Mouse (Mus musculus) ovary, adult 18-20 months (tissue): ENCODE measurements at regions not wholly inside any gene's neighbourhood (a gene's known extent, or its start where the extent isn't known, plus 50 kb on each side); places are given as distances from the start of the nearest gene placed in this dataset.

Experiments
- DNase-seq: peaks from one replicate; pipeline ENCODE4 v3.0.0; 2022; ENCODE audit warnings: low spot score, mixed read lengths

DNA sequence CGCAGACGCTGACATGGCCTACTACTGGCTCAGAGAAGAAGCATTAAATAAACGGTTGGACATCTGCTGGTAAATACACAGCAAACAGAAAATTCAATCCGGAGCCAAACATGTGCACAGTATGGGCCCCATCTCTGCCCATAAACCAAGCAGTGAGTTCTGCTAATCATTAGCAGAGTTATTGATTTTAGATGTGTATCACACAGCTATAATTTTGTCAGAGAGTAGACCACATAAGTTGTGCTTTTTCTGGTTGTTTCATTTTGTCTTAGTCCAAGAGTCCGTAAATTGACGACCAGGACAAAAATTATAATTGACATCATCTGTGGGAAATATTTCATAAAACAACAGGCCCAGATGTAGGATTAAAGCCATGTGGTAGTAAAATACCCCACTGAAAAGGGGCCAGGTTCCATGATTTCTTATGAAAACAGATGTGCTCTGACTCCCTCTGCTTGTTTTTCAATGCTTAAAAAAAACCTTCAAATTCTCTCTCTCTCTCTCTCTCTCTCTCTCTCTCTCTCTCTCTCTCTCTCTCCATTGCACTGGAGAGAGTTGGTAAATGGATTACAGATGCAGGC, 339.3 kb downstream of the Hao1 start:
- DNase-seq = no peak

DNA sequence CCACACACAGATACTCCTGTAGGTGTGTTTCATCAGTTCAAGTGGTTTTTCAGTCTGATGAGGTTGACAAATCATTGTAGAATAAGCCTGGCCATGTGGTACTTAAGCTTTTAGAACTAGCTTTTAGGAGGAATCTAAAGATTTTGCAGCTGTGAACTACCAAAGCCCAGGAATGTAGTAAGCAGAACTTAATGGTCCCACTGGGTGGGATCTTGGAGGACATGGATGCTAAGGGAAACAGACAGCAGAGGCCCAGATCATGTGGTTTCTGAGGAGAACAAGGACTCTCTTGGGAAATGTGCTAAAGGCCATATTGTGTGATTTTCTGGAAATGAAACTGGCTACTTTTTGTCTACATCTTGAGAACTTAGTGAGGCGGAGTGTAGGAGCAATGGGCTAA, 350.9 kb downstream of the Hao1 start:
- no peak for DNase-seq

DNA sequence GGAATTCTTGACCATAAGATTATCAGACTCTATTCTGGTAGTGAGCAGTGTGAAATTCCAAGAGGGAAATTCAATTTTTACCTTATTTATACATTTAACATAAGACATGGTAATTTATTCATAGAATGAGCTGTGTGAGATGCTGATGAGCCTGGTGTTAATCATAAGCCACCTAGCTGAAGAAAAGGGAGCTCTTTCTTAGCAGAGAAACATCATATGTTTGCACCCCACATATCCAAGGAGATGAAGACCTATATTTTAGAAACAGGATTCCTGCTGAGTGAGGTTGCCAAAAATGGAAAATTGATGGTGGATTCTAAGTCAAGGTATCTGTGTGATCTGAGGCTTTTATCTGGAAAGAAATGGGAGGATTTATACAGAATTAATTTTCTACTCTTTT, 358.2 kb downstream of the Hao1 start:
- DNase-seq = no peak

DNA sequence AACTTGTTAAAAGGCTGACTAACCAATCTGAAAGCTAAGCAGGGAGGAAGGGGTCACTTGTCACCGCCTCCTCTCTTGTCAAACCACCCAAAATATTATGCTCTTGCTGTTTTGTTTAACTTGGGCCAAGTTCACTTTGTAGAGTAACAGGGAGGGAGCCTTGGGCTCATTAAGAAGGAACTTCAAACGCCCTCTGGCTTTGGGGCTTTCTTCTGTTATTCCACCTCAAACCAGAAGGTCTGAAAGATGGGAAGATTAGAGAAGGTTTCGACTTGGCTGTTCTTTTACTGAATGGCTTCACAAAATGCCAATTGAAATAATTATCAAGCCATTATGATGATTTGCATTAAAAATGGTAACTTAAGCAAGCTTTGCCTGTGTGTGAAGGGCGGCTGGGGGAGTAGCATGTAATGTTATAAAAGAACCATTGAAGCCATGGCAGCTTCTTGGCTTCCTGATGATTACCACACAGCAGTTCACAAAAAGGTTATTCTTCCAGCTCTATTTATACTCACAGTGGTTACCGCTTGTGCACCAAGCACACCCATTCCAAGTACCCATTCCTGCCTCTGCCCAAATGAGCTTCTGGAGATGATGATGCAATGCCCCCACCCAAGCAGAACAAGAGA, 364.6 kb downstream of the Hao1 start:
- peak; percentile 1 for DNase-seq
